Mouse (Mus musculus) lung, adult 2 months (tissue): Measurements from ENCODE around the gene Trove2.

ENCODE experiments used
- CTCF ChIP-seq: fragments of 200-500 bp; IDR thresholded peaks from 2 replicates; pipeline ENCODE4 v1.5.1; 2011; ENCODE audit warnings: mild to moderate bottlenecking, low read length, control low read depth; ENCODE audit not compliant: insufficient read depth
- POLR2A ChIP-seq: fragments of 200-500 bp; IDR thresholded peaks from 2 replicates; pipeline ENCODE4 v1.6.1; 2011; ENCODE audit warnings: low read depth, mild to moderate bottlenecking, control low read depth, low read length, borderline replicate concordance; ENCODE audit errors: extremely low read depth

DNA sequence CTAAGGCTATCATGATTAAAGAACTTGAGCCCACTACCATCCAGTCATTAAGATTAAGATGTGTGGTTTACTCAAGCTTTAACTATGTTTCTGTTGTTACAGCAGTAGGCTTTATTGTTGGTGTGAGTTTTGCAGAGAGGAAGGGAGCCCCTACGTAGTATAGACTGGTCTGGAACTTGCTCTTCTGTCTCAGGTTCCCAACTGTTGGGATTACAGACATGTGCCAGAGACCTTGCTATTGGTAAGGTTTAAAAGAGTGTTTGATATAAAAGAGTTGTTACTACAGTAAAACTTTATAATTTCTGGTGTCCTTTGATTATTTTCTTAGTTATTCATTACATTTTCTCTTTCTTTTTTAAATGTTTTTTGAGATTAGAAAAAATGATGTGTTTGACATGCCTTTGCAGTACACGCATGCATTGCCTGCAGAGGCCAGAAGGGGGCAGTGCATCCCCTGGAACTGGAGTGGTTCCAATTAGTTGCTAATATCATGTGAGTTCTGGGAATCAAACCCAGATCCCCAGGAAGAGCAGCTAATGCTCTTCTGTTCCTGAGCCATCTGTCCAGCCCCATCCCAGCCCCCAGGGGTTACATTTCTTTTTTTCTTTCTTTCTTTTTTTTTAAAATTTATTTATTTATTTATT is 11.8 kb upstream of the Trove2 start:
- TF ChIP-seq CTCF (peak; percentile 92), POLR2A (no peak)
